Mouse (Mus musculus): ENCODE measurements around the gene Irx2. TPM values are rescaled to one million over a fixed set of nuclear protein-coding genes. Genes with fewer than 3 reads are reported as not detected.

The Irx2 gene
- polyA plus RNA-seq, 1 experiment from 2014 or later, result 9.3 TPM

GRCm38 (mm10) chr13:72638401-72639130 is 9.9 kb downstream of the Irx2 start:
- ATAC-seq (ENCODE audit: extremely low read depth, insufficient number of reproducible peaks, low FRiP score, low TSS enrichment), result 0 out of 2 replicates have a peak, but pooled peaks have one; percentile 16
- Histone ChIP-seq H3K27me3 (replicated peaks) (peaks cover 98% of the 10 kb centered on the region), H3K4me1 (peaks cover 20% of the 10 kb centered on the region), H3K27ac (replicated peaks) (no peak overlapping the region), H3K9ac (0 out of 2 replicates have a peak overlapping the region, but pooled peaks have one; percentile 79), H3K4me3 (peak overlapping the region; percentile 63), H3K9me3 (no peaks in the 10 kb centered on the region), H3K4me2 (peak overlapping the region; percentile 93), H3K36me3 (no peaks in the 10 kb centered on the region)
- WGBS, result 8% methylated on average over 26 of the region's 26 CpGs

DNA sequence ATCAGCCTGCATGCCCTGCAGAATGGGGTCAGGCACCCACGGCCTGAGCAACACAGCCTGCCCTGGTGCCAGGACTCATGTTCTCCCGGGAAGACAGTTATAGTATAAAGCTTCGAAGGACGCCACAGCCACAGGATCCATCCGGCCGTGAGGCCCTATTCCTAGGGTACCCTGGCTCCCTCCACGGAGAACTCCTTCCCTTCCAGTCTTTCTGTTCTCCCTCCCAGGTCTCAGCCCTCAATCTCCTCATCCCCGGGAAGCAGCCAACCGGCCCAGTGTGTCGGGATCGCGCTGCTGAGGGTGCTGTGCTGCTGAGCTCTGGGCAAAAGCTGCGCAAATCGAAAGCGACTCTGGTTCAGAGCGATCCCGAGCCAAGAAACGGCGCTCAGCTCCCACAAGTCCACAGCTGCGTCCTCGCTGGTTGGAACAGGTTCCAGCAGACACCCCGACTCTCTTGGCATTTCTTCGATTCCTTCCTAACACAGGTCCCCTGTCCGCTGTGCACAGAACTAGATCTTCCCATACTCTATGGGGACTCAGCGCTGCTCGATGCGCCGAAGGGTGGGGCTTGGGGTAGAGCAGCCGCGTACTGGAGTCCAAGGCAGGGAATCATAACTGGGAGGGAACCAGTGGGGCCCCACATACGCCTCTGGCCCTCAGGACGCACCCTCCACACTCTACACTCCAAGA is 11.0 kb downstream of the Irx2 start:
- Histone ChIP-seq H3K27ac (replicated peaks) (no peak overlapping the region), H3K27me3 (replicated peaks) (peaks cover 94% of the 10 kb centered on the region)

DNA sequence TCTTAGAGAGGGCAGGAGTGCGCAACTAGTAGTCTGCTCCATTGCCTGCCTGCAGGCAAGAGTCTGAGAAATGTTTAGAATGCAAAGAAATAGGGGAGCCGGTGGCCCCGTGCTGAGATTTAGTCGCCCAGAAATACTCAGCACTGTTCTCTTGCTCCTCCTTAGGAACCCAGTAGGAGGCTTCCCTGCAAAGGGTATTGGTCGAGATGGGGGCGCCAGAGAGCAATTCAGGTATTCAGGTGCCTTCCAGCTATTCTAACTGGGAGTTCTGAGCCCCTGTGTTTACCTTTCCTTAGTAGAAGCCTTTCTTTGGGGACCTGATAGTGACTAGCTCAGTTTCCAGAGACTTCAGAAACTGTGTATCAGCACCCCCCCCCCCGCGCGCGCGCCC is 11.5 kb downstream of the Irx2 start:
- H3K4me1 ChIP-seq, result peaks cover 20% of the 10 kb centered on the region
- H3K4me2 ChIP-seq, result peak overlapping the region; percentile 93
- H3K36me3 ChIP-seq, result no peaks in the 10 kb centered on the region
- ATAC-seq (ENCODE audit: extremely low read depth, insufficient number of reproducible peaks, low FRiP score, low TSS enrichment), result no peak
- peak overlapping the region; percentile 79 for H3K9ac ChIP-seq
- no peaks in the 10 kb centered on the region for H3K9me3 ChIP-seq
- H3K27me3 ChIP-seq (replicated peaks), result peaks cover 94% of the 10 kb centered on the region
- no peak overlapping the region for H3K27ac ChIP-seq (replicated peaks)
- 5% methylated on average over 11 of the region's 11 CpGs for WGBS
- peak overlapping the region; percentile 63 for H3K4me3 ChIP-seq

More for the DNA sequence above, 11.0 kb downstream of the Irx2 start:
- Histone ChIP-seq H3K36me3 (no peaks in the 10 kb centered on the region), H3K4me3 (peak overlapping the region; percentile 63), H3K4me2 (peak overlapping the region; percentile 93), H3K4me1 (peaks cover 20% of the 10 kb centered on the region), H3K9me3 (no peaks in the 10 kb centered on the region), H3K9ac (peak overlapping the region; percentile 79)
- 1% methylated on average over 32 of the region's 32 CpGs for WGBS
- ATAC-seq (ENCODE audit: extremely low read depth, insufficient number of reproducible peaks, low FRiP score, low TSS enrichment), result no peak

DNA sequence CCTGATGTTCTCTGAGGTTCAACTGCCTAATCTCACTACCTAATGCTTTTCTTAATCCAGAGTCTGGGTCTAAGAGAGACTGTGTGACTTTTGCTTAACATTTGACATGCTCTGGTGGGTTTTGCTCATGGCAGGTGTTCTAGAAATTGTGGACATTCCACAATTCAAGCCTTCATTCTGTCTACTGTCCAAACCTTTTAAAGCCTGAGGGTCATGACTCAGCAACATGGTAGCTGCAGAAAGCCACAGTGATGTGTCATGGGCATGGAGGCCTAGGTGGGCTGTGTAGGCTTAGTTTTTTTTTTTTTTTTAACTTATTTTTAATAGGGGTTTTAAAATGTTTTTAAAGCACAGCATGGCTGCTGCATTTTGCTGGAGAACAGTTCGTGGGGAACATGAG is 27.8 kb downstream of the Irx2 start:
- H3K4me3 ChIP-seq, result no peak overlapping the region
- 0 out of 2 replicates have a peak, but pooled peaks cover 4% of the 10 kb centered on the region for H3K27me3 ChIP-seq (replicated peaks)
- no peaks in the 10 kb centered on the region for H3K4me1 ChIP-seq
- no peaks in the 10 kb centered on the region for H3K9me3 ChIP-seq
- no peak overlapping the region for H3K4me2 ChIP-seq
- no peak overlapping the region for H3K9ac ChIP-seq
- WGBS, result 21% methylated on average over 1 of the region's 1 CpGs
- no peaks in the 10 kb centered on the region for H3K36me3 ChIP-seq
- H3K27ac ChIP-seq (replicated peaks), result no peak overlapping the region
- ATAC-seq (ENCODE audit: extremely low read depth, insufficient number of reproducible peaks, low FRiP score, low TSS enrichment), result no peak

DNA sequence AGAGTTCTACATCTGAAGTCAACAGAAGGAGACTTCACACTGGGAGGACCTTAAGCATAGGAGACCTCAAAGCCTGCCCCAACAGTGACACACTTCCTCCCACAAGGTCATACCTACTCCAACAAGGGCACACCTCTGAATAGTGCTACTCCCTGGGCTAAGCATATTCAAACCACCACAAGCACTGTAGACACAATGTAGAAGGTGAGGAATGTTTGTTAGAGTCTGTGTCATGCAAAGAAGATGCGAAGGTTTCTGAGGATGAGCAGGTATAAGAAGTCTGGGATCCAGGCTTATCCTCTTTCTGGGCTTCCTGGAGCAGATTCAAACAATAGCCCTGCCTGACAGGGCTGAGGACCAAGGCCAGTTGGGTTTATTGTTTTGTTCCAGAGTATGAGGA is 47.2 kb downstream of the Irx2 start:
- 85% methylated on average over 1 of the region's 1 CpGs for WGBS
- no peak for ATAC-seq (ENCODE audit: extremely low read depth, insufficient number of reproducible peaks, low FRiP score, low TSS enrichment)
- Histone ChIP-seq H3K27me3 (replicated peaks) (no peaks in the 10 kb centered on the region), H3K9ac (no peak overlapping the region), H3K27ac (replicated peaks) (no peak overlapping the region), H3K4me2 (no peak overlapping the region), H3K9me3 (no peaks in the 10 kb centered on the region), H3K4me1 (no peaks in the 10 kb centered on the region), H3K4me3 (no peak overlapping the region), H3K36me3 (no peaks in the 10 kb centered on the region)
